Mouse (Mus musculus): ENCODE data around the gene Gm12695.

The Gm12695 gene

DNA sequence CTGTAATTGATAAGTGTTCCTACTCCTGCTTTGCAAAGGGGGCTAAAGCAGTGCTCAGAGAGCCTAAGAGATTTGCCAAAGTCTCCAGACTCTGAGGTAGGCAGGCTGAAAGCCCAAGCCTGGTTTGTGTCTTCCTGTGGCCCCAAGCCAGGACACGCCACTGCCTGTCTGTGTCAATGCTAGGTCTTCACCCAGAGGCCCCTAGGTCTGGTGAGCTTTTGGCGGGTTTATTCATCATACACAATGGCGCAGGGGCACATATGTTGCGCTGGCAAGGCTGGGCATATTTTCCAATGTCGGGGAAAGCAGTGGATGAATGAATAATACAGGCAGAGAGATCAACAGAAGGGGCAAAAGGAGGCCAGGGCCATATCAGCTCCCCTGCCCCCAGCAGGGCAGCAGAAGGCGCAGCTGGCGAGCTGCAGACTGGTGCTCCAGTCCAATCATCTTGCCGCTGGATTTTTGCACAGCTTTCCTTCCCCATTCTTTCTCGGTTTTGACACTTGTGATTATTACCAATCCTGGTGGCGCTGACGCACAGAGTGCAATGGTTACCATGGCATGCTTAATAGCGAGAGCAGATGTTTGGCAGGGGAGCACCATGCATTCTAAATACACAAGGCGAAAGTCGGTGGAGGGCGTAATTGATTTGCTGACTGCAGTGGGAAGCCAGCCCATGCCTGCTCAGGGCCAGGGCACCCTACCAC is 87.3 kb downstream of the Gm12695 start:
- DNase-seq (ENCODE audit: low read depth), result no peak

DNA sequence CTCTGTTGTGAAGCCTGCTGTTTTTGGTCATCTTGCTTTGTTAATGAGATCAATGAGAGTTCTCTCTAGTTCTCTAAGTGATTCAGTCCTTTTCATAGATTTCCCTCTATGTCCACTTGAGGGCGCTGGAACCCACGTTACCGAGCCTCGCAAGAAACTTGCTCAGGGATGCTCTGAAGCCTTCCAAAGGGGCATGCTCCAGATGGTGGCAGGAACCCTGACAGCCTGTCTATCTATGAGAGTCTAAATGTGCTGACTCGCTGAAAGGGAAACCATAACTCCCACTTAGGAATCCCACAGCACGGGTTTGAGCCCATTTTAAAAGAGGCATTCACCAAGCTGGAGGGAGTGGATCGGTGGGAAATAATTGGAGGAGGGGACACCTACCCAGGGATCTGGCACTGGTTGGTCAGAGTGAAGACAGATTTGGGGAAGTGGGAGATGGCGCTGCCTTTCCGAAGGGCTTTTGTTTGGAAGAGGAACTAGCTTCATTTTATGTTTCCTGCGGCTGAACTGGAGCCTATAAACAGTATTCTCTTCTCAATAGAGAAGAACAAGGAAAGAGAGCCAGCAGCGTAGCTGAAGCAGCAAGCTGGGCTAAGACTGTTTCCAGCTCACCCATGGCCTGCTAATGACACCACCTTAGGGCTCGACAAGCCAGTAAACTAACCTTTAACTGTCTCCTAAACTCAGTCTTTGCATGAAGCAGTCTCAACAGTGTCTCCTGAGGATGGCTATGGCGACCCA is 88.2 kb downstream of the Gm12695 start:
- no peak for DNase-seq (ENCODE audit: low read depth)

DNA sequence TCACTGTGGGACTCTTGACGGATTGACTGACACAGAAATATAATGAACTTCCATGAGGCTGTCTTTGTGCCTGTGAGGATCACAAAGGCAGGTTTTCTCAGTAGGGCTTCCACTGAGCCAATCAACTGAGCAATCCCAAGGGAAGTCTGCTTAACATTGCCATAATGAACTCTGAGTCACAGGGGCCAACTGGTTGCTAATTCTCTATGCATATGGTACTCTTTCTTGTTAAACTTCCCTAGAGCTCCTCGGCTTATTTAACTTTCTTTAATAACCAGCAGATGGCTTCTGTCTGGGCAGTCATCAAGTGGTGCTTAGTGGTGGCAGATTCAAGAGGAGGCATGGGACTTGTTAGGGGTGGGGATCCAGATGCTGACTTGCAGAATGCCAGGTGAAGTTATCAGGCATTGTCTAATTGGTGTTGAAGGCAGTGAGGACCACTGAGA is 97.6 kb downstream of the Gm12695 start:
- no peak for DNase-seq (ENCODE audit: low read depth)

DNA sequence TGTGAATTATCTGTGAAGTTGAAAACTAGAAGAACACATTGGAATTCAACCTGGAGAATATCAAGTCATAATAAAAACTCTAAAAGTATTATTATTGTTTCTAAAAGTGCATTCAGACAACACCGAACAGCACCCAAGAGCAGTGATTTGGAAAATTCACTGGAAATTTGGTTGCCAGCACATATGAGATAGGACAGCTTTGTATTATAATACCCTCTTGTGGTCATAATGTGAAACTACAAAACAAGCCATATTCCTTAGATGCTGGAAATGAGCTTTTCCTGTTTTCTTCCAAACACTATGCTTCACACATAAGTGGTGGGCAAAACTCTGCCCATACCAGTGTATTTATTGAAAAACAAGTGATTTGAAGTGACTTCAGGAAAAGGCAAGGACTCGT is 101.5 kb downstream of the Gm12695 start:
- DNase-seq (ENCODE audit: low read depth), result no peak

DNA sequence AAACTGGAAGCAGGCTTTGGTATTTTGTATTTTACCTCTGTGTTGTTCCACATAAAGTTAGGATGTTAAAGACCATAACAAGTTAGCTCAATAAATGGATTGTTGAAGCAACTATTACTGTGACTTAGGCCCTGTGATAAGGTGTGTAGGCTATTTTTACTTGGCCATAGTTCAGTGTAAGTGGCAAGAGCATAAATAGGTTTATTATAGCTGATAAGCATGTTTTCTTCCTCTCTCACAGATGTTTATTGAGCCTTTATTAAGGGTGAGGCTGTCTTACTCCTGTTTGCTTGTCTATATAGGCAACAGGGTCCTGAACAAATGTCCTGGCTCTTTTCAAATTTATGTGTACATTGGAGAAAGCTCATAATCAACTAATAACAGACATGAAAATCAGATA is 104.0 kb downstream of the Gm12695 start:
- DNase-seq (ENCODE audit: low read depth), result no peak

DNA sequence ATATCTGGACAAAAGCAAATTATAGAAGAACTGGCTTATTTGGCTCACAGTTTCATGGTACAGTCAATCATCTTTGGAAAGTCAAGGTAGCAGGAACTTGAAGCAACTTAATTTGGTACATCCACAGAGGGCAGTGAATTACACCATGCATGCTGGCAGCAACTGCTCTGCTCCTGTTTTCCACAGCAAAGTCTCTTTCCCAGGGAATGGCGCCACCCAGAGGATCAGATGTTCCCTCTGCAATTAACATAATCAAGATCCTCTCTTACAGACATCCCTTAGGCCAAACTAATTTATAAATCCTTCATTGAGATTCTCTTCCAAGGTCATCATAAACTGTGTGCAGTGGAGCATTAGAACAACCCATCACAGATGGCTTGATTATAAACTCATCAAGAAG is 104.8 kb downstream of the Gm12695 start:
- DNase-seq (ENCODE audit: low read depth), result no peak

Data from c-Kit-positive CD71-positive TER-119-negative erythroid progenitor cells, embryonic 14.5 days (primary cell).